Mouse (Mus musculus) forebrain, embryonic 15.5 days (tissue): ENCODE measurements around the gene Iqcf3. TPM values are rescaled to one million over a fixed set of nuclear protein-coding genes. Genes with fewer than 3 reads are reported as not detected.

ENCODE experiments used
- ATAC-seq: fragments of 200-750 bp; cut with Nextera tagmentation; replicated peaks from 2 replicates; pipeline ENCODE4 v1.8.0; 2017; ENCODE audit warnings: mild to moderate bottlenecking, moderate TSS enrichment, moderate library complexity
- H3K27ac ChIP-seq: fragments of 300-500 bp; sonication (generic); replicated peaks from 2 replicates; pipeline ENCODE4 v1.5.1; 2015; ENCODE audit warnings: mild to moderate bottlenecking, inconsistent platforms
- H3K27me3 ChIP-seq: fragments of 300-500 bp; sonication (generic); 2 replicates; pipeline ENCODE4 v1.6.1; 2015; ENCODE audit warnings: inconsistent platforms
- H3K36me3 ChIP-seq: fragments of 300-500 bp; sonication (generic); 2 replicates; pipeline ENCODE4 v1.6.1; 2015; ENCODE audit warnings: mild to moderate bottlenecking, inconsistent platforms
- H3K4me1 ChIP-seq: fragments of 300-500 bp; sonication (generic); 2 replicates; pipeline ENCODE4 v1.6.1; 2015; ENCODE audit warnings: inconsistent platforms
- H3K4me2 ChIP-seq: fragments of 300-500 bp; sonication (generic); replicated peaks from 2 replicates; pipeline ENCODE4 v1.6.1; 2015; ENCODE audit warnings: mild to moderate bottlenecking, inconsistent platforms
- H3K4me3 ChIP-seq: fragments of 300-500 bp; sonication (generic); 2 replicates; pipeline ENCODE4 v1.5.1; 2015; ENCODE audit warnings: mild to moderate bottlenecking, inconsistent platforms
- H3K9ac ChIP-seq: fragments of 300-500 bp; sonication (generic); replicated peaks from 2 replicates; pipeline ENCODE4 v1.6.1; 2015; ENCODE audit warnings: mild to moderate bottlenecking, inconsistent platforms
- H3K9me3 ChIP-seq: fragments of 300-500 bp; sonication (generic); 2 replicates; pipeline ENCODE4 v1.6.1; 2016; ENCODE audit warnings: inconsistent platforms
- WGBS: fragments of 180-500 bp; shearing (Covaris S2); methylation state at CpG from one replicate; pipeline ENCODE4 v1.1.7; 2015; ENCODE audit warnings: mixed read lengths; 5-methylcytosine and 5-hydroxymethylcytosine counted together
- polyA plus RNA-seq: library from polyadenylated mRNA; unstranded; fragments of >200 nt; fragmentation: Nextera tagmentation; extraction: Ambion mirVana; gene quantifications from 2 replicates; pipeline ENCODE4 v1.2.1, GENCODE M21; 2015

Iqcf3 gene
- polyA plus RNA-seq, 1 experiment from 2014 or later, result not detected

DNA sequence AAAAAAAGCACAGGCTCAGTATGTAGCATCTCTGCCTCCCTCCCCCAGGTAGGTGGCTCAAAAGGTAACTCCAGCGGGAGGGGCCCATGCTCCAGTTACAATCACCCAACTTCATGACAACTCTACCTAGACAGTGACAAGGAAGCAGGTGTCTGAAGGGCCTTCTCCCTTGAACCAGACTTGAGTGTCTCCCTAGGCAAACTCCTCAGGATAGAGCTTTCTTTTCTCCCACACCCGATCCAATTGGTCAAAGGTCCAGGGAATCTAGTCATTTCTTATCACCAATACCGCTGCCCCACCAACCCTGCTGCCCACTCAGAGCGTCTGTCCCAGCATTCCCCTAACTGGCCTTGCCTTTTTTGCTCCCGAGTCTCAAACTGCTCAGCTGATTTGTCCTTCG lies 94.7 kb downstream of the Iqcf3 start:
- no peak overlapping the region for H3K4me3 ChIP-seq
- peaks cover 17% of the 10 kb centered on the region for H3K36me3 ChIP-seq
- no peaks in the 10 kb centered on the region for H3K9me3 ChIP-seq
- 91% methylated on average over 6 of the region's 6 CpGs for WGBS
- ATAC-seq, result no peak
- no peaks in the 10 kb centered on the region for H3K27me3 ChIP-seq
- H3K27ac ChIP-seq, result no peak overlapping the region
- H3K9ac ChIP-seq, result no peak overlapping the region
- H3K4me1 ChIP-seq, result peaks cover 19% of the 10 kb centered on the region
- H3K4me2 ChIP-seq, result no peak overlapping the region

DNA sequence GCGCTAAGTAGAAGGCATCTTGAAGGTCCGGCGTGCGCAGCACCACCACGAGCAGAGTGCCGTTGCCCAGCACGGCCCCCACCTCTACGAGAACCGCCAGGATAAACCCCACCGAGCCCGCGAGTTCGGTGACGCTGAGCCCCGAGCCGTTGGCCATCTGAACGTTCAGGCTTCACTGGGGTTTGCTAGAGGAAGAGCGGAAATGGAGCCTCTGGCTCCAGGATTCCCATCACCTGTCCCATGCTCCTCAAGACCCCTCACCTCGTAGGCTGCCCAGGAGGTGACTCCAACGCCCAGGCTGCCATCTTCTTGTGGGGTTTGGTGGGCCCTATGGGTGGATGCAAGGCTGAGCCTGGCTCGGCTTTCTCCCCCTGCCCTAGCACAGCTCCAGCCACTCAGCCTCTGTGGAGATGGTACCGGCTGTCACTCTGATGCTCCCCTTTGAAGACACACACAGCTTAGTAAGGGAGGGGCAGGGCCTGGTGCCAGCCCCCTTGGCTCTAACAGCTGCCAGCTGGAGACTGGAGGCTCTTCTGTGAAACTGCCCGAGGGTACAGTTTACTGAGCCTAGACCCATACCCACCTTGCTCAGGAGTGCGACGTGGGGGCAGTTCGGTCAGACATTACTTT lies 95.7 kb downstream of the Iqcf3 start, which contains the start of gene Gpr62:
Gene Gpr62 (minus strand): TSS at position 368 of the 630 bp plus-strand sequence.
- H3K9ac ChIP-seq, result peak within 1 kb of the TSS; percentile 59
- H3K27ac ChIP-seq, result peak within 1 kb of the TSS; percentile 70
- peak within 1 kb of the TSS; percentile 75 for H3K4me2 ChIP-seq
- no peaks in the 10 kb centered on the region for H3K27me3 ChIP-seq
- peaks cover 25% of the 10 kb centered on the region for H3K36me3 ChIP-seq
- peaks cover 19% of the 10 kb centered on the region for H3K4me1 ChIP-seq
- 25% methylated on average over 26 of the region's 26 CpGs for WGBS
- ATAC-seq, result peak; percentile 56
- H3K9me3 ChIP-seq, result no peaks in the 10 kb centered on the region
- peak within 1 kb of the TSS; percentile 45 for H3K4me3 ChIP-seq

DNA sequence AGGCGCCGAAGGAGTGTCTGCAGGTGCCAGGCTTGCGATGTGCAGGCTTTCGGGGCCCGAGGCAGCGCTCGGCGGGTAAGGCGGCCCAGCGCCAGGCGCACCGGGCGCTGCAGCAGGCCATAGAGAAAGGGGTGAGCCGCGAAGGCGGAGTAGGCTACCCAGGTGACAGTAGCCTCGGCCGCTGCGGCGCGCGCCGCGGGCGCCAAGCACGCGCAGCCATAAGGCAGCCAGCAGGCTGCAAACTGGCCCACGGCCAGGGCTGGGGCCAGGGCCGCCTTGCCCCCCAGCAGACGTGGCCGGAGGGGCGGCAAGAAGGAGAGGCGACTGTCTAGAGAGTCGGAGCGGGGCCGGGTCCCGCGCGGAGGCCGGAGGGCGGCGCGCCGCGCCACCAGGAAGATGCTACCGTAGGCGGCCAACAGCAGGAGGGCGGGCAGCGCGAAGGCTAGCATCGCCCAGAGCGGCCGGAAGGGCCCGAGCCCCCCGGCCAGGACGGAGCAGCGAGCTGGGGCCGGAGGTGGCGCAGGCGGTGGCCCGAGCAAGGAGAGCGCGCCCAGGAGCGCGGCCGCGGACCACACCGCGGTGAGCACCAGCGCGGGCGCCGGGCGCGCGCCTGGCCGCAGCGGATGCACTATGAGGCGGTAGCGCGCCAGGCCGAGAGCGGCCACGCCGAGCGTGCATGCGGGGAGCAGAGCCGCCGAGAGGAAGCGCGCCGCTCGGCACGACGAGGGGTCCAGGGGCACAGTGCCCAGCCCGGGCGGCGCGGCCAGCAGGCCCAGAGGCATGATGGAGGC lies 96.5 kb downstream of the Iqcf3 start:
- peak overlapping the region; percentile 75 for H3K4me2 ChIP-seq
- peak overlapping the region; percentile 45 for H3K4me3 ChIP-seq
- peak overlapping the region; percentile 70 for H3K27ac ChIP-seq
- WGBS, result 1% methylated on average over 91 of the region's 99 CpGs
- H3K9ac ChIP-seq, result peak overlapping the region; percentile 59
- no peaks in the 10 kb centered on the region for H3K27me3 ChIP-seq
- ATAC-seq, result peak; percentile 83
- no peaks in the 10 kb centered on the region for H3K9me3 ChIP-seq
- peaks cover 31% of the 10 kb centered on the region for H3K36me3 ChIP-seq
- peaks cover 25% of the 10 kb centered on the region for H3K4me1 ChIP-seq

DNA sequence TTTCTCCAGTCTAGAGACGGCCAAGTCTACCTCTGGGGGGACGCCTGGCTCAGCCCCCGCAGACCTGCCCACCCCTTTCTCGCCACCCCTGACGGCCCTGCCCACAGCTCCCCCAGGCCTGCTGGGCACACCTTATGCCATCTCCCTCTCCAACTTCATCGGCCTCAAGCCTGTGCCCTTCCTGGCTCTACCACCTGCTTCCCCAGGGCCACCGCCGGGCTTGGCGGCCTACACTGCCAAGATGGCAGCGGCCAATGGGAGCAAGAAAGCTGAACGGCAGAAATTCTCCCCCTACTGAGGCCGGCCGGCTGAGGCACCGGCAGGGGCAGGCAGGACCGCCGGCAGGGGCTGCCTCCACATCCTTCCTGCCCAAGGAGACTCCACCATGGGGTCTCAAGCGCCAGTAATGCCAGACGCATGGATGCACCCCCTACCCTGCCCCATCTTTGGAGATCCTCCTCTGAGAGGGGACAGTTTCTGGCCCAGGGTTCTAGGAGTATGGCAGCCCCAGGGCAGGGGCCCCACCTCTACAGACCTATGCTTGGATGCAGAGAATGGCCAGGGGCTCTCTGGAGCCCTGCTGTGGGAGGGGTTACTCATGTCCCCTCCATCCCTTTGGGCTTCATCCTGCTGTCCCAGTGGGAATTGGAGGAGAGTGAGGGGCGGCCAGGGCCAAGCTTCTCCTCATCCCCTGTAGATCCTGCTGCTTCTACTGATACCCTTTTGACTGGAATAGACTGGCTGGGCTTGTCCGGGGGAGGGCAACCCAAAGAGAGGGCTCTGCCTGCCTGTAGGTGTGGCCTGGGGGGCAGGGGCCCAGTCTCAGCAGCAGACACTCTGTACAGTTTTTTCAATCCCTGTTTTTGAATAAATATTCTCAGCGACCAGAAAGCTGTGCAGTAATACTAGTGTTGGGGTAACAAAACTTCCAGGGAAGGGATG lies 98.0 kb downstream of the Iqcf3 start:
- no peaks in the 10 kb centered on the region for H3K27me3 ChIP-seq
- no peak overlapping the region for H3K4me2 ChIP-seq
- no peaks in the 10 kb centered on the region for H3K9me3 ChIP-seq
- ATAC-seq, result no peak
- WGBS, result 77% methylated on average over 21 of the region's 21 CpGs
- no peak overlapping the region for H3K4me3 ChIP-seq
- peaks cover 33% of the 10 kb centered on the region for H3K36me3 ChIP-seq
- H3K9ac ChIP-seq, result no peak overlapping the region
- no peak overlapping the region for H3K27ac ChIP-seq
- peaks cover 36% of the 10 kb centered on the region for H3K4me1 ChIP-seq

DNA sequence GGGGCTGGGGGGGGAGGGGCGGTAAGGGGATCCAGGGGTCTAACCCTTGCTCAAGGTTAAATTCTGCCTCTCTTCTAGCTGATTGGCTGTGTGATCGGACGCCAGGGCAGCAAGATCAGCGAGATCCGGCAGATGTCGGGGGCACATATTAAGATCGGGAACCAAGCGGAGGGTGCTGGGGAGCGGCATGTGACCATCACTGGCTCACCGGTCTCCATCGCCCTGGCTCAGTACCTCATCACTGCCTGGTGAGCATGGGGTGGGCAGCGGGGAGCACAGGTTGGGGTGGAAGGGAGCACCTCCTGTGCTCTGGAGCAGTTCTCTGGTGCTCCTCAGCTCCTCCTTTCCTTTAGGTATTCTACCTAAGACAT lies 99.0 kb downstream of the Iqcf3 start:
- no peak for ATAC-seq
- H3K9ac ChIP-seq, result no peak overlapping the region
- H3K4me2 ChIP-seq, result no peak overlapping the region
- H3K4me1 ChIP-seq, result peaks cover 46% of the 10 kb centered on the region
- WGBS, result 92% methylated on average over 12 of the region's 12 CpGs
- no peak overlapping the region for H3K27ac ChIP-seq
- no peaks in the 10 kb centered on the region for H3K9me3 ChIP-seq
- peaks cover 33% of the 10 kb centered on the region for H3K36me3 ChIP-seq
- H3K4me3 ChIP-seq, result no peak overlapping the region
- H3K27me3 ChIP-seq, result no peaks in the 10 kb centered on the region

GRCm38 (mm10) chr9:106461641-106462429 lies 99.6 kb downstream of the Iqcf3 start:
- Histone ChIP-seq H3K9ac (no peak overlapping the region), H3K4me3 (no peak overlapping the region), H3K9me3 (no peaks in the 10 kb centered on the region), H3K27me3 (no peaks in the 10 kb centered on the region), H3K4me2 (no peak overlapping the region), H3K27ac (no peak overlapping the region), H3K36me3 (peaks cover 33% of the 10 kb centered on the region), H3K4me1 (peaks cover 51% of the 10 kb centered on the region)
- ATAC-seq, result no peak
- WGBS, result 87% methylated on average over 16 of the region's 16 CpGs

DNA sequence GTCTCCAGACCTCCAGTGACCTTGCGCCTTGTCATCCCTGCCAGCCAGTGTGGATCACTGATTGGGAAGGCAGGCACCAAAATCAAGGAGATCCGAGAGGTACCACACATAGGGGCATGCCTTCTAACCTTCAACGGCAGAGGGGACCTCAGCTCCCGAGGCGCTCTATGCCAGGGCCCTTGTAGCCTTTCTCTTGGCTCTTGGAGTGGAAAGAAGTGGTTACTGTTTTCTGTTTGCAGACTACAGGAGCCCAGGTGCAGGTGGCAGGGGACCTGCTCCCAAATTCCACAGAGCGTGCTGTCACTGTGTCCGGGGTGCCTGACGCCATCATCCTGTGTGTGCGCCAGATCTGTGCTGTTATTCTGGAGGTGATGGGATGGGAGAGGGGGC lies 100.4 kb downstream of the Iqcf3 start:
- no peaks in the 10 kb centered on the region for H3K27me3 ChIP-seq
- H3K36me3 ChIP-seq, result peaks cover 33% of the 10 kb centered on the region
- no peak overlapping the region for H3K27ac ChIP-seq
- H3K4me1 ChIP-seq, result peaks cover 57% of the 10 kb centered on the region
- no peak for ATAC-seq
- H3K9me3 ChIP-seq, result no peaks in the 10 kb centered on the region
- WGBS, result 92% methylated on average over 9 of the region's 9 CpGs
- no peak overlapping the region for H3K4me2 ChIP-seq
- H3K9ac ChIP-seq, result no peak overlapping the region
- no peak overlapping the region for H3K4me3 ChIP-seq

GRCm38 (mm10) chr9:106460401-106461025 lies 100.9 kb downstream of the Iqcf3 start:
- ATAC-seq, result no peak
- WGBS, result 73% methylated on average over 18 of the region's 18 CpGs
- no peak overlapping the region for H3K4me2 ChIP-seq
- no peak overlapping the region for H3K4me3 ChIP-seq
- peaks cover 33% of the 10 kb centered on the region for H3K36me3 ChIP-seq
- H3K9me3 ChIP-seq, result no peaks in the 10 kb centered on the region
- H3K27ac ChIP-seq, result no peak overlapping the region
- H3K4me1 ChIP-seq, result peaks cover 57% of the 10 kb centered on the region
- no peaks in the 10 kb centered on the region for H3K27me3 ChIP-seq
- H3K9ac ChIP-seq, result no peak overlapping the region

DNA sequence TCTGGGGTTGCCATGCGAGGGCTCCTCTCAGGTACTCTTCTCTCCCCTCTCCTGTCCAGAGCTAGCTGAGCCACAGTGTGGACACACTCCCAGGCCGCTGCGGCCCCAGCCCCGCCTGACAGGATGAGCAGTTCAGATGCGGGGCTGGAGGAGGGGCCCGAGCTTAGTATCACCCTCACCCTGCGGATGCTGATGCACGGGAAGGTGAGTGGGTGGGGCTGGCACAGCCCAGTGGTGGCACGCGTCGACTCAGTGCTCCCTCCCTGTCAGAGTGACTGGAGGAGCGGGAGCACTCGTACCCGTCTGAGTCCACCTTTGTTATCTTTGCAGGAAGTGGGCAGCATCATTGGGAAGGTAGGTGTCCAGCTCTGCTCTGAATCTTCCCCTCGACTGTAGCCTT lies 101.5 kb downstream of the Iqcf3 start:
- 76% methylated on average over 15 of the region's 15 CpGs for WGBS
- Histone ChIP-seq H3K4me1 (peaks cover 59% of the 10 kb centered on the region), H3K4me3 (no peak overlapping the region), H3K9me3 (no peaks in the 10 kb centered on the region), H3K4me2 (no peak overlapping the region), H3K9ac (no peak overlapping the region), H3K27me3 (no peaks in the 10 kb centered on the region), H3K27ac (no peak overlapping the region), H3K36me3 (peaks cover 33% of the 10 kb centered on the region)
- no peak for ATAC-seq

- Histone ChIP-seq H3K27me3 (no peaks in the 10 kb centered on the region), H3K27ac (0 out of 2 replicates have a peak overlapping the region, but pooled peaks have one; percentile 12), H3K4me3 (no peak overlapping the region), H3K9me3 (no peaks in the 10 kb centered on the region), H3K36me3 (peaks cover 25% of the 10 kb centered on the region), H3K4me1 (peaks cover 59% of the 10 kb centered on the region), H3K9ac (no peak overlapping the region), H3K4me2 (no peak overlapping the region)
- ATAC-seq, result no peak
- WGBS, result 51% methylated on average over 5 of the region's 5 CpGs
Measured at GRCm38 (mm10) chr9:106457920-106458319, 103.5 kb downstream of the Iqcf3 start.

DNA sequence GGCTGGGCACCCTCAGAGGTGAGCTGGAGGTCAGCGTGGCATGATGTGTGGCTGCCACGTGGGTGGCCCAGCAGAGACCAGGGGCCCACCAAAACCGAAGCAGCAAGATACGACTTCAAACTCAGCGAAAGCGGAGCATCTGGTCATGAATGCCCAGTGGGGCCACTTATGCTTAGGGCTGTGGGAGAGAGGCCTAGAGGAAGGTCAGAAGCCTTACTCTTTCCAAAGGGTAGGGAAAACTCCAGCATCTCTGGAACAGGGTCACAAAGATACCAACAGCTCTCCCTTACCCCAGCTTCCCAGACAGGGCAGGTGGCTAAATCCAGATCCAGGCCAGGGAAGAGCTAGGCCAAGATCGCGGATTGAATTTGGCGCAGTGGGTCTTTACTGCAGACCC lies 104.3 kb downstream of the Iqcf3 start:
- Histone ChIP-seq H3K4me3 (peak overlapping the region; percentile 77), H3K36me3 (peaks cover 20% of the 10 kb centered on the region), H3K9ac (peak overlapping the region; percentile 88; the same call in 1 of the 2 replicates), H3K4me2 (peak overlapping the region; percentile 96), H3K27ac (peak overlapping the region; percentile 93), H3K9me3 (no peaks in the 10 kb centered on the region), H3K27me3 (no peaks in the 10 kb centered on the region), H3K4me1 (peaks cover 64% of the 10 kb centered on the region)
- WGBS, result 38% methylated on average over 9 of the region's 9 CpGs
- ATAC-seq, result no peak
